26 mouse cellular contexts compared by ENCODE assay signal in genomic region chr2:167817030-167817429, GRCm38 (mm10).
DNase-seq lines count a peak whose midpoint lies in the region; ATAC-seq lines count a peak whose summit lies in the region.
"Had no signal": no experiment of that assay in that cellular context is flagged by ENCODE, and none has a peak within 500 bp of the region (broad histone marks: within the 10 kb centered on the region; RNA-seq: fewer than 3 reads in every experiment).

No protein-coding gene starts in this region.

- no peak overlapping the region for H3K4me3 ChIP-seq in embryonic facial prominence, embryonic 15.5 days (replicated peaks)
- H3K4me3 ChIP-seq in embryonic facial prominence, embryonic 10.5 days = no peak overlapping the region
- H3K4me3 ChIP-seq in intestine, embryonic 16.5 days (ENCODE audit: low read length) = no peak overlapping the region
- H3K4me3 ChIP-seq in stomach, embryonic 16.5 days (replicated peaks; ENCODE audit: low read length) = no peak overlapping the region
- no peak overlapping the region for H3K4me3 ChIP-seq in neural tube, embryonic 15.5 days (replicated peaks)
- H3K4me3 ChIP-seq: heart, adult 2 months; heart, embryonic 15.5 days; kidney, embryonic 15.5 days had no signal

- no peaks in the 10 kb centered on the region for H3K36me3 ChIP-seq in embryonic facial prominence, embryonic 15.5 days
- H3K36me3 ChIP-seq in embryonic facial prominence, embryonic 10.5 days (replicated peaks) = no peaks in the 10 kb centered on the region
- H3K36me3 ChIP-seq in intestine, embryonic 16.5 days (ENCODE audit: control insufficient read depth, insufficient read depth, low read length) = no peaks in the 10 kb centered on the region
- H3K36me3 ChIP-seq in stomach, embryonic 16.5 days (ENCODE audit: control insufficient read depth, insufficient read depth, low read length) = no peaks in the 10 kb centered on the region
- H3K36me3 ChIP-seq in neural tube, embryonic 15.5 days = no peaks in the 10 kb centered on the region
- H3K36me3 ChIP-seq: heart, embryonic 15.5 days; kidney, embryonic 15.5 days had no signal

- H3K9ac ChIP-seq in embryonic facial prominence, embryonic 15.5 days = no peak overlapping the region
- H3K9ac ChIP-seq in intestine, embryonic 16.5 days (ENCODE audit: low read depth, low read length) = no peak overlapping the region
- peak overlapping the region; percentile 13; the same call in 1 of the 2 replicates for H3K9ac ChIP-seq in stomach, embryonic 16.5 days (ENCODE audit: low read length)
- H3K9ac ChIP-seq in neural tube, embryonic 15.5 days (replicated peaks) = no peak overlapping the region
- H3K9ac ChIP-seq: forebrain, postnatal 0 days; heart, embryonic 15.5 days; hindbrain, embryonic 14.5 days; kidney, embryonic 15.5 days; liver, embryonic 14.5 days; lung, embryonic 14.5 days had no signal

- 52% methylated on average over 9 of the region's 9 CpGs for WGBS in embryonic facial prominence, embryonic 15.5 days
- 81% methylated on average over 9 of the region's 9 CpGs for WGBS in embryonic facial prominence, embryonic 10.5 days
- WGBS in intestine, embryonic 16.5 days = 71% methylated on average over 9 of the region's 9 CpGs
- WGBS in stomach, embryonic 16.5 days = 60% methylated on average over 9 of the region's 9 CpGs
- WGBS in neural tube, embryonic 15.5 days = 74% methylated on average over 9 of the region's 9 CpGs

- peak overlapping the region; percentile 17; the same call in 1 of the 2 replicates for H3K27ac ChIP-seq in embryonic facial prominence, embryonic 15.5 days (replicated peaks)
- H3K27ac ChIP-seq in embryonic facial prominence, embryonic 10.5 days (replicated peaks) = no peak overlapping the region
- H3K27ac ChIP-seq in intestine, embryonic 16.5 days (ENCODE audit: low read length) = no peak overlapping the region
- peak overlapping the region; percentile 25; the same call in 1 of the 2 replicates for H3K27ac ChIP-seq in stomach, embryonic 16.5 days (ENCODE audit: low read length)
- H3K27ac ChIP-seq in neural tube, embryonic 15.5 days (replicated peaks) = no peak overlapping the region
- H3K27ac ChIP-seq: heart, adult 2 months; heart, embryonic 15.5 days; hindbrain, embryonic 14.5 days; kidney, embryonic 15.5 days; liver, embryonic 14.5 days had no signal

- DNase-seq in embryonic facial prominence, embryonic 10.5 days (ENCODE audit: low spot score) = no peak
- DNase-seq in NIH3T3 (ENCODE audit: low read depth) (peak; percentile 57), liver (no peak)
- no peak for DNase-seq in adrenal gland, adult (ENCODE audit: inconsistent age in 2 of 2, low spot score in 1 of 2)
- DNase-seq: adrenal gland, adult 2 months; cerebellum, adult 18-20 months; cerebellum, postnatal 14 days; embryo, embryonic 11 days; forebrain, postnatal 0 days; gastrocnemius, postnatal 25 days; heart, adult 2 months; heart, postnatal 36 days; kidney, postnatal 36 days; lung, embryonic 14.5 days; lung, postnatal 36 days; midbrain, embryonic 14.5 days; spleen, adult 18-20 months; thymus, postnatal 36 days had no signal

- no peaks in the 10 kb centered on the region for H3K9me3 ChIP-seq in embryonic facial prominence, embryonic 15.5 days (replicated peaks)
- no peaks in the 10 kb centered on the region for H3K9me3 ChIP-seq in embryonic facial prominence, embryonic 10.5 days
- H3K9me3 ChIP-seq in intestine, embryonic 16.5 days (ENCODE audit: control insufficient read depth, low read length) = no peaks in the 10 kb centered on the region
- no peaks in the 10 kb centered on the region for H3K9me3 ChIP-seq in stomach, embryonic 16.5 days (replicated peaks; ENCODE audit: control insufficient read depth, low read length)
- H3K9me3 ChIP-seq in neural tube, embryonic 15.5 days (replicated peaks) = no peaks in the 10 kb centered on the region
- H3K9me3 ChIP-seq: heart, embryonic 15.5 days; kidney, embryonic 15.5 days had no signal

- H3K4me2 ChIP-seq in embryonic facial prominence, embryonic 15.5 days (replicated peaks) = no peak overlapping the region
- H3K4me2 ChIP-seq in intestine, embryonic 16.5 days (ENCODE audit: low read depth, low read length) = no peak overlapping the region
- H3K4me2 ChIP-seq in stomach, embryonic 16.5 days (ENCODE audit: low read depth, low read length) = no peak overlapping the region
- H3K4me2 ChIP-seq in neural tube, embryonic 15.5 days = no peak overlapping the region
- H3K4me2 ChIP-seq: heart, embryonic 15.5 days; hindbrain, embryonic 14.5 days; kidney, embryonic 15.5 days; lung, embryonic 14.5 days had no signal

- H3K27me3 ChIP-seq in embryonic facial prominence, embryonic 15.5 days = no peaks in the 10 kb centered on the region
- H3K27me3 ChIP-seq in embryonic facial prominence, embryonic 10.5 days (replicated peaks; ENCODE audit: low read depth, poor library complexity, severe bottlenecking) = 0 out of 2 replicates have a peak, but pooled peaks cover 4% of the 10 kb centered on the region
- no peaks in the 10 kb centered on the region for H3K27me3 ChIP-seq in intestine, embryonic 16.5 days (replicated peaks; ENCODE audit: control insufficient read depth, insufficient read depth, low read length)
- H3K27me3 ChIP-seq in stomach, embryonic 16.5 days (ENCODE audit: control insufficient read depth, insufficient read depth, low read length) = no peaks in the 10 kb centered on the region
- H3K27me3 ChIP-seq in neural tube, embryonic 15.5 days (replicated peaks) = no peaks in the 10 kb centered on the region
- H3K27me3 ChIP-seq: heart, embryonic 15.5 days; kidney, embryonic 15.5 days had no signal

- no peak for ATAC-seq in embryonic facial prominence, embryonic 15.5 days (ENCODE audit: insufficient number of reproducible peaks, low FRiP score, low TSS enrichment, low read depth)
- ATAC-seq in intestine, embryonic 16.5 days = peak; percentile 47
- ATAC-seq in stomach, embryonic 16.5 days (ENCODE audit: insufficient read depth, low FRiP score) = peak; percentile 46; the same call in 1 of the 2 replicates
- no peak for ATAC-seq in neural tube, embryonic 15.5 days (ENCODE audit: low FRiP score)
- ATAC-seq: forebrain, postnatal 0 days had no signal

- peaks cover 15% of the 10 kb centered on the region; the same call in 1 of the 2 replicates for H3K4me1 ChIP-seq in embryonic facial prominence, embryonic 15.5 days
- peaks cover 11% of the 10 kb centered on the region for H3K4me1 ChIP-seq in embryonic facial prominence, embryonic 10.5 days
- peaks cover 30% of the 10 kb centered on the region for H3K4me1 ChIP-seq in intestine, embryonic 16.5 days (ENCODE audit: control insufficient read depth, insufficient read depth, low read length)
- H3K4me1 ChIP-seq in stomach, embryonic 16.5 days (ENCODE audit: control insufficient read depth, insufficient read depth, low read length) = peaks cover 22% of the 10 kb centered on the region
- H3K4me1 ChIP-seq in neural tube, embryonic 15.5 days = no peaks in the 10 kb centered on the region

Comparison
In these comparisons a context has a peak if more than half of its experiments do, and no peak if none do; other contexts are left out.
1. H3K27ac ChIP-seq: peak in embryonic facial prominence, embryonic 15.5 days (single experiment) and stomach, embryonic 16.5 days (single experiment); none in embryonic facial prominence, embryonic 10.5 days (single experiment), intestine, embryonic 16.5 days (single experiment) and neural tube, embryonic 15.5 days (single experiment).
2. ATAC-seq: peak in intestine, embryonic 16.5 days (single experiment) and stomach, embryonic 16.5 days (single experiment); none in embryonic facial prominence, embryonic 15.5 days (single experiment) and neural tube, embryonic 15.5 days (single experiment).